Mouse (Mus musculus) ES-Bruce4 (cell line): ENCODE data around the gene Epb41l1.

Experiments
- CTCF ChIP-seq: IDR thresholded peaks from one replicate; pipeline ENCODE4 v1.8.1; 2011; ENCODE audit warnings: low read depth, low read length
- POLR2A ChIP-seq: IDR thresholded peaks from one replicate; pipeline ENCODE4 v1.8.1; 2011; ENCODE audit warnings: low read length; ENCODE audit not compliant: insufficient read depth

DNA sequence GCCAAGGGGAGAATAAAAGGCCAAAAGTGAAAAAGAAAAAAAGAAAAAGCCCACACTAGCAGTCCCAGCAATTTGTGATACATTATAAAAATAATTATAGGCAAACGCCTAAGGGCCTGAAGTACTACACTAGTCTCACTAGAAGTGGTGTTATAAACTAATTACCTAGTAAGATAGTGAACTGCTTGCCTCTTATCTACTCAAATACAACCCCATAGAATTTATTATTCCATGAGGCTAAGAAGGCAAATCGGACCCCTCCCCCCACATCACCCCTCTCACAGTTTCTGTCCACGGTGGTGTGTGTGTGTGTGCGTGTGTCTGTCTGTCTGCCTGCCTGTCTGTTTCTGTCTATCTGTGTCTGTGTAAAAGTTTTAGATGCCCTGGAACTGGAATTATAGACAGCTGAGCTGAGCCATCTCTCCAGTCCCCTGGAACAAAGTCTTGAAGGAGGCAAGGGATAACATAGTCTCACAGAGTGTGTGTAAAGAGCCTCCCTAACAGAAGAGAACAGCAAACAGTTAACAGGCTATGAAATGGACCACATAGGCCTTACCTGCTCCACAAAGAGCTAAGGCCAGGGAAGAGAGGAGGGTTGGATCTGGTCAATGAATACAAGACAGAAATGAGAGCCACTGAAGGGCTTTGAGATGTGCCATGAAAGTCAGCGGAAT, 27.4 kb upstream of the Epb41l1 start:
- TF ChIP-seq CTCF (no peak), POLR2A (no peak)
